Mouse (Mus musculus): ENCODE data around the gene Prr29.

GRCm38 (mm10) chr11:106334066-106334465, 31.2 kb upstream of the Prr29 start:
- TF ChIP-seq CTCF (IDR thresholded peaks at IDR 0.05; ENCODE audit: low read depth, low read length) (no peak), POLR2A (IDR thresholded peaks at IDR 0.05; ENCODE audit: extremely low read depth, insufficient read depth, low read length) (no peak)
